ENCODE assay signal across 7 mouse cellular contexts in the genomic region with DNA sequence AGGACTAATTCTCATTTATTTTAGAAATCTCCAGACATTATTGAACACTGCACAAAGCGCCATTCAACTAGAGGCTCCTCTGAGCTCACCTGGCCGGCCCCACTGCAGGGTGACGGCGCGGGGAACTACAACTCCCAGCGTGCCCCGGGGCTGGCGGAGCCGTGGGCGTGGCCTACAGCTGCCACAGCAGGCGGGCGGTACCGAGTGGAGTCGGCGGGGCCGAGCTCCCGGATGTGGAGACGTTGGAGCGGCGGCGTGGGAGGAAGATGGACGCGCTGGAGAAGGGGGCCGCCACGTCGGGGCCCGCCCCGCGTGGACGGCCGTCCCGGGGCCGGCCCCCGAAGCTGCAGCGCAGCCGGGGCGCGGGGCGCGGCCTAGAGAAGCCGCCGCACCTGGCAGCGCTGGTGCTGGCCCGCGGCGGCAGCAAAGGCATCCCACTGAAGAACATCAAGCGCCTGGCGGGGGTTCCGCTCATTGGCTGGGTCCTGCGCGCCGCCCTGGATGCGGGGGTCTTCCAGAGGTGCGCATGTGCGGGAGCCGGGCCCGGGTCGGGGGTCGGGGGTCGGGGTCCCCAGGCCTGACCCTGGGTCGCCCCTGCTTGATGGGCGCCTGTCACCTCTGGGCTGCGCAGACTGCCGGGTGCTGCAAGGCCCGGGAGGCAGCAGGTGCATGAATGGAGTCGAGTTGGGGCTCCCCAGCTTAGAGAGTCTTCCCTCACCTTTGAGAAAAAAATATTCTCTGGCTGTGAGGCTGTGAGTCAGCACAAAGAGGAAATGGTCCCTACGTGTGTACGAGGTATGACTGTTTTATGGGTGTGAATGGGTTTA. TPM values are rescaled to one million over a fixed set of nuclear protein-coding genes. Genes with fewer than 3 reads are reported as not detected.
DNase-seq lines count a peak whose midpoint lies in the region; ATAC-seq lines count a peak whose summit lies in the region.

A gene (plus strand): TSS at position 180 of the 827 bp plus-strand sequence.

- peak within 1 kb of the TSS; percentile 75 for H3K4me3 ChIP-seq in intestine, embryonic 15.5 days (replicated peaks)
- peak within 1 kb of the TSS; percentile 92 for H3K4me3 ChIP-seq in midbrain, embryonic 10.5 days

- peak; percentile 94 for ATAC-seq in intestine, embryonic 15.5 days

- peaks cover 10% of the 10 kb centered on the region for H3K4me1 ChIP-seq in intestine, embryonic 15.5 days (replicated peaks)
- peaks cover 32% of the 10 kb centered on the region for H3K4me1 ChIP-seq in midbrain, embryonic 10.5 days

- DNase-seq in adrenal gland, adult 18-20 months (ENCODE audit: low spot score in 2 of 2): peak; percentile 81 to 86
- peak; percentile 95 for DNase-seq in embryo, embryonic 11 days
- DNase-seq in gastrocnemius, postnatal 25 days: peak; percentile 83
- peak; percentile 92 to 94 for DNase-seq in left cerebral cortex, postnatal 25 days (ENCODE audit: low spot score in 2 of 2)
- DNase-seq in midbrain, embryonic 10.5 days (ENCODE audit: low spot score): peak; percentile 88
- peak; percentile 89 for DNase-seq in right cerebral cortex, postnatal 4 days

- 0 out of 2 replicates have a peak, but pooled peaks cover 5% of the 10 kb centered on the region for H3K36me3 ChIP-seq in intestine, embryonic 15.5 days
- peaks cover 30% of the 10 kb centered on the region for H3K36me3 ChIP-seq in midbrain, embryonic 10.5 days

- intact Hi-C loops in left cerebral cortex, postnatal 25 days (cut with DNase I): loop anchor here (1.0 kb wide), 1 partner anchor 208 kb away; a partner anchor contains a TSS

- H3K9me3 ChIP-seq in intestine, embryonic 15.5 days: no peaks in the 10 kb centered on the region
- H3K9me3 ChIP-seq in midbrain, embryonic 10.5 days (replicated peaks): no peaks in the 10 kb centered on the region

- H3K27ac ChIP-seq in intestine, embryonic 15.5 days: peak within 1 kb of the TSS; percentile 96
- H3K27ac ChIP-seq in midbrain, embryonic 10.5 days (replicated peaks): peak within 1 kb of the TSS; percentile 95

- peak within 1 kb of the TSS; percentile 86 for H3K9ac ChIP-seq in intestine, embryonic 15.5 days

- WGBS in intestine, embryonic 15.5 days: under 1% methylated on average over 66 of the region's 68 CpGs
- under 1% methylated on average over 68 of the region's 68 CpGs for WGBS in midbrain, embryonic 10.5 days

- H3K4me2 ChIP-seq in intestine, embryonic 15.5 days (replicated peaks): peak within 1 kb of the TSS; percentile 71

- no peaks in the 10 kb centered on the region; the same call in 1 of the 2 replicates for H3K27me3 ChIP-seq in intestine, embryonic 15.5 days (replicated peaks)
- peaks cover 34% of the 10 kb centered on the region for H3K27me3 ChIP-seq in midbrain, embryonic 10.5 days (ENCODE audit: low read depth, poor library complexity, severe bottlenecking)

RNA-seq across cellular contexts. Expression of the gene that starts here (rescaled TPM):
- 10 to 100 TPM; 27.1 to 29.9 TPM for total RNA-seq in adrenal gland, adult 18-20 months (2021)
- total RNA-seq in gastrocnemius, postnatal 25 days (2021): 10 to 100 TPM; 25.8 to 29.9 TPM
- polyA plus RNA-seq in intestine, embryonic 15.5 days (2015; fragmentation: Nextera tagmentation; extraction: Ambion mirVana): 135 and 141 TPM in 2 replicates
- total RNA-seq in left cerebral cortex, postnatal 25 days (2021): 100 to 1,000 TPM; 115 to 120 TPM
- 81.0 and 86.6 TPM in 2 replicates for polyA plus RNA-seq in midbrain, embryonic 10.5 days (2016; fragmentation: Nextera tagmentation; extraction: Ambion mirVana)

Comparison
In these comparisons a context has a peak if more than half of its experiments do, and no peak if none do; other contexts are left out.
1. Peak in every context shown above with its lines: DNase-seq, ATAC-seq, H3K4me3 ChIP-seq and H3K27ac ChIP-seq.